Mouse (Mus musculus): ENCODE data around the gene Ccdc190. TPM values are rescaled to one million over a fixed set of nuclear protein-coding genes. Genes with fewer than 3 reads are reported as not detected.

Ccdc190 gene
- polyA plus RNA-seq, 1 experiment from 2014 or later: 0.15 TPM

- Histone ChIP-seq H3K4me2 (no peak overlapping the region), H3K27ac (no peak overlapping the region), H3K36me3 (no peaks in the 10 kb centered on the region), H3K9me3 (no peaks in the 10 kb centered on the region), H3K4me3 (replicated peaks) (no peak overlapping the region), H3K27me3 (replicated peaks) (no peaks in the 10 kb centered on the region), H3K4me1 (no peaks in the 10 kb centered on the region), H3K9ac (no peak overlapping the region)
- no peak for ATAC-seq (ENCODE audit: insufficient read depth, low FRiP score, low read depth)
- WGBS: 5% methylated on average over 2 of the region's 2 CpGs
These were observed 10.9 kb downstream of the Ccdc190 start for GRCm38 (mm10) chr1:169939345-169939744.

GRCm38 (mm10) chr1:169946004-169946403 is 17.6 kb downstream of the Ccdc190 start:
- H3K4me2 ChIP-seq: no peak overlapping the region
- no peak for ATAC-seq (ENCODE audit: insufficient read depth, low FRiP score, low read depth)
- H3K27me3 ChIP-seq (replicated peaks): no peaks in the 10 kb centered on the region
- H3K27ac ChIP-seq: no peak overlapping the region
- H3K4me3 ChIP-seq (replicated peaks): no peak overlapping the region
- no peaks in the 10 kb centered on the region for H3K9me3 ChIP-seq
- no peak overlapping the region for H3K9ac ChIP-seq
- 0 out of 2 replicates have a peak, but pooled peaks cover 2% of the 10 kb centered on the region for H3K36me3 ChIP-seq
- no peaks in the 10 kb centered on the region for H3K4me1 ChIP-seq
- 78% methylated on average over 3 of the region's 3 CpGs for WGBS

- Histone ChIP-seq H3K4me3 (replicated peaks) (no peak overlapping the region), H3K4me1 (no peaks in the 10 kb centered on the region), H3K9me3 (no peaks in the 10 kb centered on the region), H3K27me3 (replicated peaks) (no peaks in the 10 kb centered on the region), H3K36me3 (peaks cover 9% of the 10 kb centered on the region; the same call in 1 of the 2 replicates), H3K27ac (no peak overlapping the region), H3K4me2 (no peak overlapping the region), H3K9ac (no peak overlapping the region)
- WGBS: 80% methylated on average over 6 of the region's 6 CpGs
- no peak for ATAC-seq (ENCODE audit: insufficient read depth, low FRiP score, low read depth)
These were observed 19.2 kb downstream of the Ccdc190 start for GRCm38 (mm10) chr1:169947654-169948053.

- Histone ChIP-seq H3K27ac (no peak overlapping the region), H3K36me3 (peaks cover 14% of the 10 kb centered on the region; the same call in 1 of the 2 replicates), H3K4me1 (no peaks in the 10 kb centered on the region), H3K4me3 (replicated peaks) (no peak overlapping the region), H3K27me3 (replicated peaks) (no peaks in the 10 kb centered on the region), H3K4me2 (no peak overlapping the region), H3K9ac (no peak overlapping the region), H3K9me3 (no peaks in the 10 kb centered on the region)
- ATAC-seq (ENCODE audit: insufficient read depth, low FRiP score, low read depth): no peak
- WGBS: 64% methylated on average over 7 of the region's 7 CpGs
These were observed 19.8 kb downstream of the Ccdc190 start for GRCm38 (mm10) chr1:169948280-169948679.

- Histone ChIP-seq H3K4me2 (no peak overlapping the region), H3K9ac (no peak overlapping the region), H3K27me3 (replicated peaks) (no peaks in the 10 kb centered on the region), H3K27ac (no peak overlapping the region), H3K4me3 (replicated peaks) (no peak overlapping the region), H3K36me3 (peaks cover 14% of the 10 kb centered on the region; the same call in 1 of the 2 replicates), H3K4me1 (no peaks in the 10 kb centered on the region), H3K9me3 (no peaks in the 10 kb centered on the region)
- 61% methylated on average over 7 of the region's 7 CpGs for WGBS
- ATAC-seq (ENCODE audit: insufficient read depth, low FRiP score, low read depth): no peak
These were observed 20.4 kb downstream of the Ccdc190 start for GRCm38 (mm10) chr1:169948866-169949265.

GRCm38 (mm10) chr1:169949981-169950380 is 21.5 kb downstream of the Ccdc190 start:
- Histone ChIP-seq H3K4me2 (no peak overlapping the region), H3K4me1 (no peaks in the 10 kb centered on the region), H3K36me3 (peaks cover 14% of the 10 kb centered on the region; the same call in 1 of the 2 replicates), H3K4me3 (replicated peaks) (no peak overlapping the region), H3K27me3 (replicated peaks) (no peaks in the 10 kb centered on the region), H3K9ac (no peak overlapping the region), H3K9me3 (no peaks in the 10 kb centered on the region), H3K27ac (no peak overlapping the region)
- no peak for ATAC-seq (ENCODE audit: insufficient read depth, low FRiP score, low read depth)
- 57% methylated on average over 7 of the region's 7 CpGs for WGBS

- Histone ChIP-seq H3K9me3 (no peaks in the 10 kb centered on the region), H3K4me2 (no peak overlapping the region), H3K4me1 (no peaks in the 10 kb centered on the region), H3K27me3 (replicated peaks) (no peaks in the 10 kb centered on the region), H3K9ac (no peak overlapping the region), H3K36me3 (peaks cover 14% of the 10 kb centered on the region; the same call in 1 of the 2 replicates), H3K4me3 (replicated peaks) (no peak overlapping the region), H3K27ac (no peak overlapping the region)
- no peak for ATAC-seq (ENCODE audit: insufficient read depth, low FRiP score, low read depth)
- 91% methylated on average over 4 of the region's 4 CpGs for WGBS
These were observed 22.2 kb downstream of the Ccdc190 start for GRCm38 (mm10) chr1:169950651-169951050.

GRCm38 (mm10) chr1:169951561-169951960 is 23.1 kb downstream of the Ccdc190 start:
- H3K9me3 ChIP-seq: no peaks in the 10 kb centered on the region
- no peaks in the 10 kb centered on the region for H3K27me3 ChIP-seq (replicated peaks)
- no peak overlapping the region for H3K4me3 ChIP-seq (replicated peaks)
- no peak overlapping the region for H3K4me2 ChIP-seq
- H3K36me3 ChIP-seq: peaks cover 14% of the 10 kb centered on the region; the same call in 1 of the 2 replicates
- no peaks in the 10 kb centered on the region for H3K4me1 ChIP-seq
- H3K27ac ChIP-seq: no peak overlapping the region
- ATAC-seq (ENCODE audit: insufficient read depth, low FRiP score, low read depth): no peak
- H3K9ac ChIP-seq: no peak overlapping the region
- 91% methylated on average over 6 of the region's 6 CpGs for WGBS

GRCm38 (mm10) chr1:169952636-169953035 is 24.2 kb downstream of the Ccdc190 start:
- WGBS: 93% methylated on average over 10 of the region's 10 CpGs
- no peak overlapping the region for H3K27ac ChIP-seq
- H3K4me1 ChIP-seq: no peaks in the 10 kb centered on the region
- no peaks in the 10 kb centered on the region for H3K27me3 ChIP-seq (replicated peaks)
- H3K9ac ChIP-seq: no peak overlapping the region
- peaks cover 17% of the 10 kb centered on the region; the same call in 1 of the 2 replicates for H3K36me3 ChIP-seq
- H3K9me3 ChIP-seq: no peaks in the 10 kb centered on the region
- ATAC-seq (ENCODE audit: insufficient read depth, low FRiP score, low read depth): no peak
- no peak overlapping the region for H3K4me3 ChIP-seq (replicated peaks)
- H3K4me2 ChIP-seq: no peak overlapping the region

- H3K4me3 ChIP-seq (replicated peaks): no peak overlapping the region
- no peak for ATAC-seq (ENCODE audit: insufficient read depth, low FRiP score, low read depth)
- no peak overlapping the region for H3K27ac ChIP-seq
- H3K4me2 ChIP-seq: no peak overlapping the region
- no peaks in the 10 kb centered on the region for H3K27me3 ChIP-seq (replicated peaks)
- 98% methylated on average over 10 of the region's 10 CpGs for WGBS
- H3K9ac ChIP-seq: no peak overlapping the region
- H3K9me3 ChIP-seq: no peaks in the 10 kb centered on the region
- H3K36me3 ChIP-seq: peaks cover 17% of the 10 kb centered on the region; the same call in 1 of the 2 replicates
- no peaks in the 10 kb centered on the region for H3K4me1 ChIP-seq
These were observed 24.7 kb downstream of the Ccdc190 start for GRCm38 (mm10) chr1:169953106-169953505.

- peaks cover 7% of the 10 kb centered on the region; the same call in 1 of the 2 replicates for H3K4me1 ChIP-seq
- H3K4me3 ChIP-seq (replicated peaks): peak within 1 kb of the TSS; percentile 71
- peak within 1 kb of the TSS; percentile 87 for H3K27ac ChIP-seq
- no peaks in the 10 kb centered on the region for H3K27me3 ChIP-seq (replicated peaks)
- ATAC-seq (ENCODE audit: insufficient read depth, low FRiP score, low read depth): peak; percentile 100
- peak within 1 kb of the TSS; percentile 81 for H3K4me2 ChIP-seq
- 0 out of 2 replicates have a peak, but pooled peaks cover 7% of the 10 kb centered on the region for H3K36me3 ChIP-seq
- under 1% methylated on average over 48 of the region's 48 CpGs for WGBS
- peak within 1 kb of the TSS; percentile 32; the same call in 1 of the 2 replicates for H3K9ac ChIP-seq
- no peaks in the 10 kb centered on the region for H3K9me3 ChIP-seq
These were observed 40.5 kb downstream of the Ccdc190 start, which contains the start of gene Hsd17b7 for GRCm38 (mm10) chr1:169968792-169969515. Gene Hsd17b7, minus strand, starts transcription at chr1:169969241.

- Histone ChIP-seq H3K4me3 (replicated peaks) (peak overlapping the region; percentile 71), H3K4me1 (peaks cover 7% of the 10 kb centered on the region; the same call in 1 of the 2 replicates), H3K9ac (peak overlapping the region; percentile 32; the same call in 1 of the 2 replicates), H3K27ac (peak overlapping the region; percentile 87), H3K27me3 (replicated peaks) (no peaks in the 10 kb centered on the region), H3K9me3 (no peaks in the 10 kb centered on the region), H3K36me3 (0 out of 2 replicates have a peak, but pooled peaks cover 7% of the 10 kb centered on the region), H3K4me2 (peak overlapping the region; percentile 81)
- WGBS: under 1% methylated on average over 8 of the region's 9 CpGs
- peak; percentile 27 for ATAC-seq (ENCODE audit: insufficient read depth, low FRiP score, low read depth)
These were observed 41.1 kb downstream of the Ccdc190 start for GRCm38 (mm10) chr1:169969516-169969886.
